Mouse (Mus musculus): ENCODE measurements at regions not wholly inside any gene's neighbourhood (a gene's known extent, or its start where the extent isn't known, plus 50 kb on each side); places are given as distances from the start of the nearest gene placed in this dataset.

DNA sequence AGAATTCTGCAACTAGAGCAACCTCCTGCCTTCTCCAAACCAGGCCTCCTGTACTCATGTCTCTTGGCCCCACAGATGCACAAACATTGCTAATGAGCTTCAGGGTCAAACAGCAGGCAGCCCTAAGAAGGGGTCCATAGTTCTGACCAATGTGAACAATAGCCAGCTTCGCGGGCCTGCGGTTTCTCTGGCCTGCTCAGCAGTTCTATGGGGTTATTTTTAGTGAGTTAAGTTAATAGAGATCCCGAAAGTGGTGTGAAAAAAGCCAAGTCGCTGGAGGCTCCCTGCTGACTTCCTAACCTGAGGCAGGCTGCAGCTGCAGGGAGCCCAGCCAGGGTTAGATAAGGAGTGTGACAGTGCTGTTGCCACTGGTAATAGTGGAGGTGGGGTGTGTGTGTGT, 106.6 kb downstream of the Pdcd6ip start:
- no peak for TF ChIP-seq GATA1 (IDR thresholded peaks at IDR 0.05; ENCODE audit: low read length)

DNA sequence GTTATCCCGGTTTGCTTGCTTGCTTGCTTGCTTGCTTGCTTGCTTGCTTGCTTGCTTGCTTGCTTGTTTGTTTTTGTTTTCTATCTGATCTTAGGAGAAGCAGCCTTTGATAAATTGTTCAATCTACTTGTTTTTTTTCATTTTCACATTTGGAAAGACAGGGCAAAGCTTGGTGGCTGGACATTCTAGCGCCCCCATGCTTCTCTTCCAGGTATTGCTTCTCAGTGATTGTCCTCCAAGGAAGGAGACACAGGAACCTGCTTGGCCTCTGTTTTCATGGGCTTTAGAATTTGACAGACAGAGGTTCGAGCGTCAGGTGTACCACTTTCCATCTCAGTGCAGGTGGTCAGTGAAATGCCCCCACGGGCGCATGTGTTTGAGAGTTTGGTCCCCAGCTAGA, 120.8 kb downstream of the Pdcd6ip start:
- TF ChIP-seq GATA1 (IDR thresholded peaks at IDR 0.05; ENCODE audit: low read length) = no peak

DNA sequence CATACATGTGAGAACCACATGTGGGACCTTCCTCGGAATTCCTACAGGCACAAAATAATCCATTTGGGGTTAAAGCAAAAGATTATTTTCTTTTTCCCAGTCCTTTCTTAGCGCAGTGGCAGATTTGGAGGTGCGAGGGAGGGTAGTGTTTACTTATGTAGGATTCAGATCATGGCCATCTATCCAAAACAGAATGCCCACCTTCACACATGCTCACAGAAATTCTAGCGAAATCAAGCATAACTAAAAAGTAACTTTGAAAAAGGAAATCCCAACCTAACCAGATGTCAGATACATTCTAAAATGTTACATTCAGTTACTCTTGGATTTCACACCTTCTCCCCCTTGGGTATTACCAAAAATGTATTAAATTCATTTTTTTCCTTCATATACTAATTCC, 121.6 kb downstream of the Pdcd6ip start:
- no peak for TF ChIP-seq GATA1 (IDR thresholded peaks at IDR 0.05; ENCODE audit: low read length)

DNA sequence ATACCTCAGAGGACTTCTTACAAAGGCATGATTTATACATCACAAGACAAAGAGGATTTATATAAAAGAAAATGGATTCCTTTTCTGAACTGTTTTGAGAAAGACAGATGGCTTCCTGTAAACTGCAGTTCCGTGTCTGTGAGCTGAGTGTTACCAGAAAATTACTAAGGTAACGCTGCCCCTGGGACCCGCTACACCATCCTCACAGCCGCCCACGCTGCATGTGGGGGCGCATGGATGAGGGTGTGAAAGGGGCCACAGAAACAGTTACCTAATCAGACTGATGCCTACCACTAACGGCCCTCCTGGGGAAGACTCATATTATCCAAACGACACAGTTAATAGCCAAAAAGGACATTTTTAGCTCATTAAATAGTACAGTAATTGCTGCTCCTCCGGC, 129.8 kb downstream of the Pdcd6ip start:
- no peak for TF ChIP-seq GATA1 (IDR thresholded peaks at IDR 0.05; ENCODE audit: low read length)

DNA sequence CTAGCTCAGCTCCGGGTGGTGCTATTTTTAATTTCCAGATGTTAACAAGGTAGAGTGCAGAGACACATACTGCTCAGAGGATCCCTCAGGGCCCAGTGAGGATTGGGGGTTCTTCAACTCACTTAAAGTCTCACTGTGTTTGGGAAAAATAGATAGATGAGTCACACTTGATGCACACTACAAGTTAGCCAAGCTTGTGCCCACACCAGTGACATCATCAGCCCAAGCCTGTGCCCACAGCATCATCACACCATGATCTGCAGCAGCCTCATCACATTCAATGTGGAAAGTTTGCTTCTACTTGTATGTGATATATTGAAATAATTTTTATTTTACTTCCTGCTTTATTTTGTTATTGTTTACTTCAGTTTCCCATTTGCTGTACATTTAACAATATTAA, 139.2 kb downstream of the Pdcd6ip start:
- TF ChIP-seq GATA1 (IDR thresholded peaks at IDR 0.05; ENCODE audit: low read length) = no peak

DNA sequence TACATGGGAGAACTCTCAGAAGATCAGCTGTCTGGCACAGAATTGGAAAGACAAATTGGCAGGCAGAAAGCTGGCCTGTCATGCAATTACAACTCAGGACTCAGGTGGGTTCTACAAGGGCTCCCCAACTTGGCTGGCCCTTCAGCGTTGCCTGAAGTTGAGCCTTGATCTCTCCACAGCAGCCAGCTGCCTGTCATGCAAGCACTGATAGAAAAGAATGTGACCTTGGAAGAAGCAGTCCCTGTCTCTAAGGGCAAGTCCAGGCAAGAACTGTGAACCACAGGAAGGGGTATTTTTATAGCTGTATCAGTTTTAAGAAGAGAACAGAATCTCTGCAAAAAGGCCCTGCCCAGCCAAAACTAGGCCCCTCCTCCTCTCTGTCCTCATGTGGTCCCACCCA, 140.4 kb downstream of the Pdcd6ip start:
- TF ChIP-seq GATA1 (IDR thresholded peaks at IDR 0.05; ENCODE audit: low read length) = no peak

DNA sequence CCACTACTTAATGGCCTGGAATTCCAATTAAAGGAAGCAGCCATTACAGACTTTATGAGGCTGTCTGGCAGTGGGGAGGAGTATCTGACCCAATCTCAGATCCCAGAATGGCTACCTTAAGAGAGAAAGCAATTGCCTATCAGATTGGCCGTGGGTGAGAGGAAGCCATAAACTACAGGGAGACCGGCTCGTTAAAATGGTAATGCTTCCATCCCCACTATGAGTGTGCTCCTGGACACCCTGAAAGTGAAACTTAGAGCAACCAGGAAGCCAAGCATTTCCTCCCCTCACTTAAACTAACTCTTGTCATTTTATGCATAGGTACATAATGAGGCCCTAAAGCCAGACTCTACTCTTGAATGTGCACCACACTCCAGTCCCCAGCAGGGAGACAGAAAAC, 141.4 kb downstream of the Pdcd6ip start:
- TF ChIP-seq GATA1 (IDR thresholded peaks at IDR 0.05; ENCODE audit: low read length) = no peak

DNA sequence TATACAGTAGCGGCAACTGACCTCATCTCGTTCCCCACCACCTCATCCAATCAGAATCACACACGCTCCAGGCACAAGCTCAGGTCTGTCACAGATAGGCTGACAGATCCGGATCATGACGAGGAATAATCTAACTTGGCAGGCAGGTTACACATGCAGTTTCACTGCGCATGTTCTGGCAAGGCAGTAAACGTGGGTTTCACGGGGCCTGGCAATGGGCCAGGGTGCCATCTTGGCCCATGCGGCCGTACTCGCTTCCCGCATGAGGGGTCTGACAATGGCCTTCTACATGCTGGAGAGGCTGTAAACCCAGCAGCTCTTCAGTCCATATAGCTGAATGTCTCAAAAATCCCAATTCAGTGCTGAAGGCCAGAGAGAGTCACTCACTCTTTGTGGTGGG, 154.1 kb downstream of the Pdcd6ip start:
- TF ChIP-seq GATA1 (IDR thresholded peaks at IDR 0.05; ENCODE audit: low read length) = no peak

DNA sequence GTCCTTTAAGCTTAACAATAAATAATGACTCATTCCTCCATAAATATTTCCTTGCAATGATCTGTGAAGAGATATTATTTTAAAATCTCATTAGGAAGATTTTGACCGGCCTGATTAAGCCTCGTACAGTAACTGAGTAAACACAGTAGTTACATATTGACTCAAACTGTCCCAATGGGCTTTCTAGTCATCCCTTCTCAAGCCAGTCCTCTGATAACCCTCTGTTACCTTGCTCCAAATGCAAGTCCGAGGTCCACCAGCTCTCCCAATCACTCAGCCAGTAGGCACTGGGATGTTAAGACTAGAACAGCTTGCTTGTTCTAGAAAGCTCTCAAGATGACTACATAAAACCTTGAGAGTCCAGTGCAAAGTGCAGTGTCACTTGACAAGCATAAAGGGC, 160.6 kb downstream of the Pdcd6ip start:
- TF ChIP-seq GATA1 (IDR thresholded peaks at IDR 0.05; ENCODE audit: low read length) = no peak

DNA sequence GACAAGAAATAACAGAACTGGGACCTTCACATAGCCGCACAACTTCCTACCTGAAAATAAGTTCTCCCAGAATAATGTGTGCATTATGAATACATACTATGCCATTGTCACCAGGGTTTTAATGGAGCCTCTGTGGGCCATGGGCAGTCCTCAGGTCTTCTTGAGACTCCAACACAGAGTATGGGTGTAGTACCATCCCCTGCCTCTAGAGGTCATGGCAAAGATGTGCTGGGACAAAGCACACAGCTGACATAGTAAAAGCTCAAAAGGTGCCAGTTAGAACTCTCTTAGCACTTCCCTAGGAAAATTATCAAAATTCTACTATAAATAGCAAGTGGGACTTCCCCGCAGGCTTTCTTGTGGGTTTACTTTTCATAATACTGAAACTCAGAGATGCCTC, 179.5 kb downstream of the Pdcd6ip start:
- TF ChIP-seq GATA1 (IDR thresholded peaks at IDR 0.05; ENCODE audit: low read length) = no peak

DNA sequence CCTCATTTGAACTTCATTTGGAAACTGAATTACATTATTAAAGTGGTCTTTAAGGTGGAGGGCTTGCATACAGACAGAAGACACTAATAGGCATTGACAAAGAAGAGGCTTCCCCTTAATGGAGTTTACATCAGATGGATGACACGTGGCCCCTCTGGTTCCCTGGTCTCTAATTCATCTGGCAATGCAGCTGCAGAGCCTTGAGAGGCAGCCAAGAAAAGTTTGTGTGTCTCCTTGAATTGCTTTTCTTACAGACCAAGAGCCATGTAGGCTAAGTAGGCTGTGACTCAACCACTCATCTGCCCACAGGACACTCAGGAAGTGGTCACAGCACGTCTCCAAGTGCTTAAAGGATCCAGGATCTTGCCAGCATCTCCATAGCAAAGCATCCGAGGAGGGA, 183.8 kb downstream of the Pdcd6ip start:
- TF ChIP-seq GATA1 (IDR thresholded peaks at IDR 0.05; ENCODE audit: low read length) = no peak

DNA sequence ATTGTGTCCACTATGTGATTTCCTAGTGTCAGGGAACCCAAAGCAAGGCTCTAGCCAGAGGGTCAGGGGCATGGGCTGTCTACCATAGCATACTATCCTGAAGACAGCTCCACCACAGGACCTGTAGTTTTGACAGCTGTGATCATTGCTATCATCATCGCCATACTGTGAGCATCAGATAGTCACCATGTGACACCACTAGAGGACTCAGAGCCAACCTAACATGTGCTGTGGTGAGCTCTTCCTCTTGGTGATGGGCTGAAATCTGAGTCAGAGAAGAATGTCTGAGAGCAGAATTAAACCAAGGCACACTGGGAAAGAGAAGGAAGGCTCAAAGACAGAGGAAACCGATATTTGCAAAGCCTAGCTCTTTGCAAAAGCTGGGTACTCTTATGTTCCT, 184.9 kb downstream of the Pdcd6ip start:
- TF ChIP-seq GATA1 (IDR thresholded peaks at IDR 0.05; ENCODE audit: low read length) = no peak

DNA sequence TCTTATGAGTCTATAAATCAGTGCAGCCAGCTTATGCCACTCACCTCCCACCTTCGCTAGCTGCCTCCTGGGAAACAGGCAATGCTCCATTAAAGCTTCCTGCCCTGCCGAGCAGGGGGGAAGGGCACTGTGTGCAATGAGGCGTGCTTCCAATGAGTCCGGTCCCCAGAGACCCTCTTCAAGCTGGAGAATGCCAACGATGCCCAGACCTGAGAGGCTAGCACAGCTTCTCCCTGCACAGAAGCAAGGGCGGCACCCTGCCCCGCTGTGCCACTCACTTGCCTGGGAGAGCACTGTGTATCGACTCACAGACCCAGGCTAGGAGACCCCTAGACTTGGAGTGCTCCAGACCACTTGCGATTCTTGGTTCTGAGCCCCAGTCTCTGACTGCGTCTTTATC, 188.3 kb downstream of the Pdcd6ip start:
- no peak for TF ChIP-seq GATA1 (IDR thresholded peaks at IDR 0.05; ENCODE audit: low read length)

DNA sequence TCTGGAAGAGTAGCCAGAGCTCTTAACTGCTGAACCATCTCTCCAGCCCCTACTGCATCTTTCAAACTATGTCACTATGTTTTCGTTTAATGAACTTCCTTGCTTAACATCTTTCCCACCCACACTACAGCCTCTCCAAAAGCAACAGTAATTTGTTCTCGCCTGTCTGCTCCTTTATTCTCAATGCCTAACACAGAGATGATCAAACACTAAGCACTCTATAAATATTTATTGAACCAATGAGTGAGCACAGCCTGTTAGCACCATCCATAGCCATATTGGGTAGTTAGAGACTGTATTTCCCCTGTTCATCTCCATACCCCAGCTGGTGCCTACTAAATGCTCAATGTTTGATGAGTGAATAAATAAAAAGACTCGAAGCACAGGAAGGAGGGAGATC, 189.6 kb downstream of the Pdcd6ip start:
- no peak for TF ChIP-seq GATA1 (IDR thresholded peaks at IDR 0.05; ENCODE audit: low read length)

DNA sequence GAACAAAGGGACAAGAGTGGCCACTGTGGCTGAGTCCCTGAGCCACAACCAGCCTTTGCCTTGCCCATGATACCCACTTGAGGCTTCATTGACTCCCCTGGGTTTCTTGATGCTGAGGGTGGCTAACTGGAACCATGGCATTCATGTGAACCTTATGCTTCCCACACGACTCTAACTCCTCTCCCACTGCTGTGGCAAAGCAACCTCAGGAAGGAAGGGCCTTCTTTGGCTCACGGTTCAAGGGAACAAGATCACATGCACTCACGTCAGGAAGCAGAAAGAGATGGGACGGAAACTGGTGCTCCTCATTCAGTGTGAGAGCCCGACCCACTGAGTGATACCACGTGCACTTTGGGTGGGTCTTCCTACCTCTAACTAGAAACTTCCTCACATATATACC, 190.3 kb downstream of the Pdcd6ip start:
- no peak for TF ChIP-seq GATA1 (IDR thresholded peaks at IDR 0.05; ENCODE audit: low read length)

DNA sequence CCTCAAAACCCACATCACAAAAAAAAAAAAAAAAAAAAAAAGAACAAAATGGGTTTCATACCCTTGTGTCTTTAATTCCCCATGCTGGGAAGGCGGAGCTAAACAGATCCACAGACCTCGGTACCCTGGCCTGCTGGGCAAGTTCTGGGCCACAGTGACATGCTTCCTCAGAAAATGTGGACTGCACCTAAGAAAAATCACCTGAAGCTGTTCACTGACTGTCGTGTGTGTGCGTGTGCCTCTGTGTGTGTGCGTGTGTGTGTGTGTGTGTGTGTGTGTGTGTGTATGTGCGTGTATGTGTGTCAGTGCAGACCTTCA, 192.4 kb downstream of the Pdcd6ip start:
- TF ChIP-seq GATA1 (IDR thresholded peaks at IDR 0.05; ENCODE audit: low read length) = no peak

DNA sequence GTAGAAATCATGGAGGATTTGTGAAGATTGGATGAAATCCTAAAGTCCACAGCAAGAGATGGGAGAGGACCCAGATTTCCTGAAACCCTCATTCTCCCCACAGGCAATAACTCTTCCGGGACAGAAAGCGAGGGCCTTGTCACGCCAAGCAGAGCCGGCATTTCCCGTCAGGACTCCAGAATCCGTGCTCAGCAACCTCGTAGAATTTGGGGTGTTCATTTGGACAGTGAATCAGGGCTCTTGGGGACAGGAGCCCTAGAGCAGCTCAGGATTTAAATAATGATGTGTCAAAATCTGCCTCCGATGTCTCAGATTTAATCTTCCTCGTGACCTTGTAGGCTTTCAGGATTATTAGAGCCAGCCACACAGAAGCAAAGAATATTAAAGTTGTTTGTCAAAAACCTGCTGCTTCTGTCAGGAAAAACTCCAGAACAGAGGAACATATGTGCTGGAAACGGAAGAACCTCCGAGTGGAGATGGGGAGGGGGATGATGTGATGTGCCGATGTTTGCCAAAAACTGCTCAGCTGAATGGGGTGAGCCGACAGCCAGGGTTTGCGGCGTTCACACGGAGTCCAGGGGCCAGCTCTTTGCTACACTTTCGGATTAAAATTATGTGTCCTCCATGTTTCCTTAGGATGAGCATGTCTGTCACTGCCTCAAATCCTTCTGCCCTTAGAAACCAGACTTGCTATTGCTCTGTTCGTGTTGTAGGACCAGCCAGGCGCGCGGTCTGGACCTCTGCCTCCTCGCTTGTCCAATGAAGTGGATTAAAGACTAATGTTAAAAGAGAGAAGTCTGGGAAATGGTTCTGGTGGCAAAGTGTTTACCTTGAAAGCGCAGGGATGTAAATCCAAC, 193.0 kb downstream of the Pdcd6ip start:
- no peak for TF ChIP-seq GATA1 (IDR thresholded peaks at IDR 0.05; ENCODE audit: low read length)

DNA sequence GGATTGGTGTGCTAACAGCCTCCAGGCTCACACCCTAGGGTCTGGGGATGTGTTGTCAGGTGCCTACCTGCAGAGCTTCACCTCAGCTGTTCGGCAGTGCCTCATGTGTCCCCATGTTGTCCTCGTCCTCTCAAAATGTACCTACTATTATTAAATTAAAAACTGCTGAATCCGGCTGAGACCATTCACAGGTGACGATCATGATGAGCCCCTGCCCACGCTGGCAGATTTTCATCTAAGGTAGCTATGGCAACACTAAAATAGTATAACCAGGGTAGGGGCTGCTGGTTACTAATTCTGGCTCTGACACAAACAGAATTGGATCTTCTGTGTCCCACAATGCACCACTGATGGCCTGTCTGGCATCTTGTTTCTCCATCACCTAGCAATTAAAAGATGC, 196.8 kb downstream of the Pdcd6ip start:
- TF ChIP-seq GATA1 (IDR thresholded peaks at IDR 0.05; ENCODE audit: low read length) = no peak

Measured in G1E-ER4 (cell line).